Mouse (Mus musculus) liver, embryonic 14.5 days (tissue): Measurements from ENCODE around the gene Atp8a1.

Source experiments
- CTCF ChIP-seq: IDR thresholded peaks from 2 replicates; pipeline ENCODE4 v1.5.1; 2016; ENCODE audit warnings: antibody characterized with exemption, low read depth, control low read depth
- EP300 ChIP-seq: IDR thresholded peaks from 2 replicates; pipeline ENCODE4 v1.6.1; 2016; ENCODE audit warnings: antibody characterized with exemption, low read depth

DNA sequence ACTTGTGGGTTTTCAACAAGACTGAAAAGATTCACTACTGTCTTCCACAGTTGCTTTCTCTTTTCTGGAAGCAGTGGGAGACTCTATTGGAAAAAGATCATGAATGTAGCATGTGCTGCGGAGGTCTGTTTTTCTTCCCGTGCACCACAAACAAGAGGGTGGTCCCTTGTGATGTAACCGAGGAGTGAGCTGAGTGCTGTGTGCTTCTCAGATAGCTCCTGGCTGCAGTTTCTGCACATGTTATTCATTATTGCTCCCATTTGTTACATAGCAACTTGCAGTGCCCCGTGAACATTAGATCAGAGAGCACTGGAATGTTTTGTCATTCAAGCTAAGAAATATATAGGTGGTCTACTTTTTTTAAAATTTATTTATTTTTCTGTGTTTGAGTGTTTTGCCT is 174.2 kb downstream of the Atp8a1 start:
- TF ChIP-seq CTCF (no peak), EP300 (no peak)
